Mouse (Mus musculus): ENCODE measurements around the gene Gpatch2. TPM values are rescaled to one million over a fixed set of nuclear protein-coding genes. Genes with fewer than 3 reads are reported as not detected.

The Gpatch2 gene
- polyA plus RNA-seq, 1 experiment from 2014 or later, result 27.2 TPM

DNA sequence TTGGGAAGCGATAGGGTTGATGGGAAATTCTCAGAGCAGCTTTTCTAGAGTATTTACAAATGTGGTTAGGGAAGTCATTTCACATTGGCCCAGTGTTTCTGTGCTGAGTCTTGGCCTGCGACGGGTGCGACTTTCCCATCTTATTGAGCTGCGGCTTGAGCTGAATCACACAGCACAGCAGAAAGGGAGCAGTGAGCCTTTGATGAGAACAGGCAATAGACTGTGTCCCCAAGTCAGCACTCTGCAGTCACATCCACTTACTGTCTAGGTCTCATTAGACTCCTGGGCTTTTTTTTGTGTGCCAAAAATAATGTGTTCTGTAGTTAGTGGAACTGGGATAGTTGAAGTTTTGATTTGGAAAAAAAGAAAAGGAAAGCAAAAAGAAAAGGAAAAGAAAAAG lies 14.9 kb downstream of the Gpatch2 start:
- Histone ChIP-seq H3K4me1 (peaks cover 5% of the 10 kb centered on the region), H3K4me3 (no peak overlapping the region), H3K36me3 (replicated peaks) (peaks cover 63% of the 10 kb centered on the region), H3K27ac (no peak overlapping the region), H3K27me3 (ENCODE audit: poor library complexity, severe bottlenecking) (no peaks in the 10 kb centered on the region), H3K9me3 (no peaks in the 10 kb centered on the region)
- DNase-seq (ENCODE audit: extremely low spot score, low spot score), result no peak
- WGBS, result 96% methylated on average over 5 of the region's 5 CpGs

DNA sequence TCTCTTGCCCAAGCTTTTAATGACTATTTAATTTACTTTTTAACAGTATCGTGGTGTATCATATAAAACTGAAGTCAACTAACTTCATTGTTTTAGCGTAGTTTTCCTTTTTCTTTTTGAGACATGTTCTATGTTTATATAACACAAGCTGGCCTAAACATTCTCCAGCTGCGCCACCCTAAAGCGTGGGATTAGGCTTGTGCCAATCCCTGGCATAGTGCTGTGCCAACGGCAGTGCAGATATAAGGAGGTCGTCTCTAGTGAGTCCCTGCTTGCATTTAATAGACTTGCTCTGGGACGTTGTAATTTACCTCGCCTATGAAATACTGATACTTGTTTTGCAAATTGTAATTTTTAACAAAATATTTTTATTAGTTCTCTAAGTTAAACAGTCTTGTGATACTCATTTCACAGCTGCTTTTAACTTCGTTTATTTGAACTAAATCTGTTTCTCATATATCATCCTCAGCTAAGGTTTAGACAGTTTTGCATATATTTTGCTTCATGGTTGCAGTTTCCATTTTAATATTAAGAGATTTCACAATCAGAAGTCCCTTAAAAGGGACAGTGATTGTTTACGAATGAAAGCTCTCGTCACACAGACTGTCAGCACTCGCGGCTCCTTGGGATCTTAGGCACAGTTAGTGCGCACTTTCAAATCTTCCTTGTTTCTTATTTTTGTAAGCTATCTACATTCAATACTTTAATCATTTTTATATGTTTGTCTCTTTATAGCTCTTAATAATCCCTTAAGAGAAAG lies 17.1 kb downstream of the Gpatch2 start:
- H3K27me3 ChIP-seq (ENCODE audit: poor library complexity, severe bottlenecking), result no peaks in the 10 kb centered on the region
- no peak for DNase-seq (ENCODE audit: extremely low spot score, low spot score)
- WGBS, result 92% methylated on average over 14 of the region's 14 CpGs
- peaks cover 51% of the 10 kb centered on the region for H3K36me3 ChIP-seq (replicated peaks)
- H3K9me3 ChIP-seq, result no peaks in the 10 kb centered on the region
- no peak overlapping the region for H3K27ac ChIP-seq
- peaks cover 5% of the 10 kb centered on the region for H3K4me1 ChIP-seq
- no peak overlapping the region for H3K4me3 ChIP-seq

DNA sequence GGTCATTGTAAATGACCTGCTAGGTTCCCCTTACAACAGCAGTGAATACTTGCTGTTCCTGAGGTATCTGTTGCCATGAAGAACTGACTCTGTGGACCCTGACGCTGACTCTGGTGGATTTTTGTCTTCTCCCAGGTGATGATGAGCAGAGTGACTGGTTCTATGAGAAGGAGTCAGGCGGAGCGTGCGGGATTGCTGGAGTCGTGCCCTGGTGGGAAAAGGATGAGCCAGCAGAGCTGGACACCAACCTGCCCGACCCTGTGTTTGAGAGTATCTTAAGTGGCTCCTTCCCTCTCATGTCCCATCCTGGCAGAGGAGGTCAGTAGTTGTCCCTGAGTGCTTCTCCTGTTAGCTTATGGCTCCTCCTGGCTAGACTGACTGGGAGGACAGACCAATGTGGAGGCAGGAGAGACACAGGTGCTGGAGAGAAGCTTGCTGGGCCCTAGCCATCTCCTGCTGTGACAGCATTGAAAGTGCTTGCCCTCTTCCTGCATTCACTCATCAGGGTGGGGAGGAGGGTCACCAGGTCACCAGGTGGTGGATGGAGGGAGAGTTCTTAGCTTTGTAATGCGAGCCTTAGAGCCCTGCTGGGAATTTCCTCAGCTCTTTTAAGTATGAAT lies 17.8 kb downstream of the Gpatch2 start:
- Histone ChIP-seq H3K36me3 (replicated peaks) (peaks cover 52% of the 10 kb centered on the region), H3K4me3 (no peak overlapping the region), H3K27ac (no peak overlapping the region), H3K27me3 (ENCODE audit: poor library complexity, severe bottlenecking) (no peaks in the 10 kb centered on the region), H3K4me1 (peaks cover 5% of the 10 kb centered on the region), H3K9me3 (no peaks in the 10 kb centered on the region)
- 67% methylated on average over 7 of the region's 7 CpGs for WGBS
- no peak for DNase-seq (ENCODE audit: extremely low spot score, low spot score)

DNA sequence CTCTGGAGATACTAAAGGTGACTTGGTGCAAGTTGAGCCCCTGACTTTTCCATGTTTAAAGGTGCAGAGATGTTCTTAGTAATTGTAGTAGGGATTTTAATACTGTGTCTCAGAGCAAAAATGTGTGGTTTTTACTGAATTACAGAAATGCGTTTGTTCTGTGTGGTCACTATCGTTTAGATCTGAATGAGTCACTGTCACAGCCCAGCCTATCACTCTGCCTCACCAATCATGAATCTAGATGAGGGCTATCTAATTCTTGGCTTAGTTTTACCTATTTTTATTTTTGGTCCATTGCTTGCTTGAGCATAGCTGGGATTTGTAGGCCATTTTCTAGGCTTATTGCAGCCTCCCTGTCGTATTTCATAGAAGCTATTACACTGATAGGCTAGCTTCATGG lies 19.9 kb downstream of the Gpatch2 start:
- Histone ChIP-seq H3K9me3 (no peaks in the 10 kb centered on the region), H3K36me3 (replicated peaks) (peaks cover 39% of the 10 kb centered on the region), H3K27me3 (ENCODE audit: poor library complexity, severe bottlenecking) (no peaks in the 10 kb centered on the region), H3K4me1 (peaks cover 5% of the 10 kb centered on the region), H3K27ac (no peak overlapping the region), H3K4me3 (no peak overlapping the region)
- WGBS, result 88% methylated on average over 3 of the region's 3 CpGs
- DNase-seq (ENCODE audit: extremely low spot score, low spot score), result no peak

DNA sequence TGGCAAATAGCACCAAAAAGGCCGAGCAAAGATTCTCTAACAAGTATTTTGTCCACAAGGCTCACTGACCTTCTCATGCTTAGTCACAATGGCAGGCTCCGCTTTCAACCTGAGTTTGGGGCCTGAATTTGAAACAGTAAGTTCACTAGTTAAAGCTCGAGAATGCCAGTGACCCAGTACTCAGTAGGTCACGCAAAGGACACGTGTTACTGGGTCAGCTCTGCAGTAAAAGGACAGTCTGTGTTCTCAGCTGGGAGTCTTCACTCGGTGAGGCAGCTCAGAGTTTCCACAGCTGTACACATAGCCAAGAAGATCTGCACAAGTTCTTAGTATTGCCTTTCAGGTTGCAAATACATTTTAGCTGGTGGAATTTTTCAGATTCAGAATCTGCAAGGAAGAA lies 21.0 kb downstream of the Gpatch2 start:
- no peaks in the 10 kb centered on the region for H3K27me3 ChIP-seq (ENCODE audit: poor library complexity, severe bottlenecking)
- H3K4me3 ChIP-seq, result no peak overlapping the region
- peaks cover 5% of the 10 kb centered on the region for H3K4me1 ChIP-seq
- H3K9me3 ChIP-seq, result no peaks in the 10 kb centered on the region
- H3K36me3 ChIP-seq (replicated peaks), result peaks cover 31% of the 10 kb centered on the region
- H3K27ac ChIP-seq, result no peak overlapping the region
- WGBS, result 82% methylated on average over 6 of the region's 6 CpGs
- no peak for DNase-seq (ENCODE audit: extremely low spot score, low spot score)

DNA sequence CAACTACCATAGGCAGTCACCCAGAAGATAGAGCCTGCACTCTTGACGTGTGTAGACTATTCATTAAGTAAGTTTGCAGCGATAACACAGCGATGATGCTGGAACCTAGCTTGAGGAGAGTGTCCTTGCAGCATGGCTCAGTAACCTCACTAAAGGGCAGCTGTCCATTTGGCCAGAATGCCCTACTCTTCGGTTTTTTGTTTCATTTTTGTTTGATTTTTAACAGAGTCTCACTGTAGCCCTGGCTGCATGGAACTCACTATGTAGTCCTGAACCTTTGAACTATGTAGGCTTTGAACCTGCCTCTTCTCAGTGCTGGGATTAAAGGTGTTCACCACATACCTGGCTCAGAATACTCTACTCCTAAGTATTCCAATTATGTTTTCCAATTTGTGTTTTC lies 22.8 kb downstream of the Gpatch2 start:
- Histone ChIP-seq H3K27ac (no peak overlapping the region), H3K4me1 (peaks cover 3% of the 10 kb centered on the region), H3K4me3 (no peak overlapping the region), H3K27me3 (ENCODE audit: poor library complexity, severe bottlenecking) (no peaks in the 10 kb centered on the region), H3K36me3 (replicated peaks) (peaks cover 24% of the 10 kb centered on the region), H3K9me3 (no peaks in the 10 kb centered on the region)
- 90% methylated on average over 4 of the region's 4 CpGs for WGBS
- no peak for DNase-seq (ENCODE audit: extremely low spot score, low spot score)

DNA sequence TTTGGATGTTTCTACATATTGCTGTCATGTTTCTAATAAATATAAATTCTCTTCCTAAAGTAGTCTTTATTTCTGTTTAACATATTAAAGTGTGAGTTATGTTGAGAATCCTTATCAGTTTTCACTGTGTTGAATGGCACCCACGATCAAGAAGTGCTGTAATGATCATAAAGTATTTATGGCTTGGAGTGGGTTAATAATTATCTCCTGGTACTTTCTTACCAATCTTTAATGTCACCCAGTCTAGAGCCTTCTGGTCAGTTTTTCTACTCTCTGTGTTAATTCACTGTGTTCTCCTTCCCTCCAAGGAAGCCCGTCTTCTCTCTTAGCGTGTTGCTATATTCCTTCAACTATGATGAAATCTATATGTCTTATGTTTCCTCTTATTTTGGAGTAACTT lies 25.0 kb downstream of the Gpatch2 start:
- Histone ChIP-seq H3K36me3 (replicated peaks) (peaks cover 13% of the 10 kb centered on the region), H3K27me3 (ENCODE audit: poor library complexity, severe bottlenecking) (no peaks in the 10 kb centered on the region), H3K4me1 (no peaks in the 10 kb centered on the region), H3K4me3 (no peak overlapping the region), H3K27ac (no peak overlapping the region), H3K9me3 (no peaks in the 10 kb centered on the region)
- DNase-seq (ENCODE audit: extremely low spot score, low spot score), result no peak
- WGBS, result 94% methylated on average over 3 of the region's 3 CpGs

DNA sequence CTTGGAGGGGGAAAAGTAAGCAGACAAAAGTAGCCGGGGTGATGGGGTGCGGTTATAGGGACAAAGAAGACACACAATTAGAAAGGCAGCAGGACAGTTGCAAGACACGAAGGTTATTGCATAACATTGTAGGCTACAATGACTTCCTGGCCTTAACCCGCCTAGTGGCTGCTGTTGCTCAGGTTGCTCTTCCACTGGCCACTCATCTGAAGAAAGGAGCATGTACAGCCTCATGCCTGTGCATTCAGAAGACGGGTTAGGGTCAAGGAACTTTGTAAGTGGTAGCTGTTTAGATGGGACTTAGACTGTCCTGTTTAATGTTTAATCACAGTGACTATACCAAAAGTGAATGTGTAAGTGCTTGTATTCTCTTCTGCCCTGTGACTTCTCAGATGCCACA lies 26.0 kb downstream of the Gpatch2 start:
- DNase-seq (ENCODE audit: extremely low spot score, low spot score), result no peak
- WGBS, result 91% methylated on average over 5 of the region's 5 CpGs
- Histone ChIP-seq H3K27me3 (ENCODE audit: poor library complexity, severe bottlenecking) (no peaks in the 10 kb centered on the region), H3K27ac (no peak overlapping the region), H3K4me3 (no peak overlapping the region), H3K4me1 (no peaks in the 10 kb centered on the region), H3K36me3 (replicated peaks) (peaks cover 10% of the 10 kb centered on the region), H3K9me3 (no peaks in the 10 kb centered on the region)

DNA sequence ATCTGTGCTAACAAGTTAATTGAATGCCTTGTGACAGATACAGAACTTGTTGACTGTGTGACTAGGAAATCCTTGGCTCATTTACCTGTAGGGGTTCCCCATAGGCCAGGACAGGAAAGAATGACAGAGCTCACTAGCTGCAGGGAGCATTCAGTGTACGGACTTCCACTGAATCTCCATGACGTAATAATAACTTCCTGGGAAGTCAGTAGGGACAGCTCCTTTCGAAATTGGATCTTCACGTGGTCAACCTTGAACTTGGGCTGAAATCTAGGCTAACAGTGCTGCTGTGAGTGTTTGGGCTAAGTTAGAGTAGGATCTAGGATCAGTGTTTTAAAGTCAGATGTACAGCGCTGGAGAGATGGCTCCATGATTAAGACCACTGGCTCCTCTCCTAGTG lies 29.4 kb downstream of the Gpatch2 start:
- H3K4me1 ChIP-seq, result no peaks in the 10 kb centered on the region
- no peaks in the 10 kb centered on the region for H3K36me3 ChIP-seq (replicated peaks)
- H3K27ac ChIP-seq, result no peak overlapping the region
- no peaks in the 10 kb centered on the region for H3K9me3 ChIP-seq
- no peak for DNase-seq (ENCODE audit: extremely low spot score, low spot score)
- no peak overlapping the region for H3K4me3 ChIP-seq
- no peaks in the 10 kb centered on the region for H3K27me3 ChIP-seq (ENCODE audit: poor library complexity, severe bottlenecking)
- 87% methylated on average over 5 of the region's 5 CpGs for WGBS

DNA sequence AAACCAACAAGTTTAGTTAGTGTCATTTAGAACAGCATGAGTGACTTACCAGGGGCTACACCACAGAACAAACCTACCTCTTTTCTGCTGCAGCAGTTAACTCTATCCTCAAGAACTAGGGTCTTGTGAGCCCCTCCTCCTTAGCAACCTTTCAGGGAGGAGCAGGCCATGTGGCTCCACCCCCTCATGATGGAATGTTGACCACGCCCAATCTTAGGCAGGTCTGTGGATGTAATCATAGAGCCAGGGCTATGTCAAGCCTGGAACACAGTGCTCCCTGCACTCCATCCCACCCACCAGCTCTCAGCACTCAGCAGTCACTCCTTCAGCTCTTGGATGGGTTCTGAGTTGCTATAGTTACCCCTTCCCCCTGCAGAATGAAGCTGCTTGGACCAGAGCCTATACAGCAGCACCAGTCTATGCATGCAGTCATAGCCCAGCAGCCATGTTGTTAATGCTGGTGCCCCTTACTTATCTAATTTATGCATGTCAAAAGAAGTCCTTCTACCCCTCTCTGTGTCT lies 35.5 kb downstream of the Gpatch2 start:
- Histone ChIP-seq H3K4me3 (no peak overlapping the region), H3K4me1 (no peaks in the 10 kb centered on the region), H3K27me3 (ENCODE audit: poor library complexity, severe bottlenecking) (no peaks in the 10 kb centered on the region), H3K27ac (no peak overlapping the region), H3K9me3 (no peaks in the 10 kb centered on the region), H3K36me3 (replicated peaks) (peaks cover 9% of the 10 kb centered on the region; the same call in 1 of the 2 replicates)
- WGBS, result 86% methylated on average over 1 of the region's 1 CpGs
- DNase-seq (ENCODE audit: extremely low spot score, low spot score), result no peak

DNA sequence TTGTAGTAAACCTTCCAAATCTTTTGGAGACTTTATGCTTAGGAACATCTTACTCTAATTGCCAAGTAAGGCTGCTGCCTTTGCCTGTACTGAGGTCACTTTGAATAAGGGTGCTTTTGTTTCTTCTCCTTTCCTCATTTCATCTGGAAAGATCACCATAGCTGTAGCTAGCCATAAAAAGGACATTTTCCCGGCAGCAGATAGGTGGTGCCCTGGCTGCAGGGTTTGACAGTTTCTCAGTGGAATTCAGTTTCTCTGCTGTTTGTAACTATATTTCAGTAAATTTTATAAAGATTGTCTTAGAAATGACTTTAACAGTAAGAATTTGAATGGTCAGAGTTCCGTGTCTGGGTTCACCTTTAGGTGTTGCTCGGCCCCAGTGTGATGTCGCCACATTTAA lies 43.4 kb downstream of the Gpatch2 start:
- H3K27me3 ChIP-seq (ENCODE audit: poor library complexity, severe bottlenecking), result no peaks in the 10 kb centered on the region
- no peak for DNase-seq (ENCODE audit: extremely low spot score, low spot score)
- H3K4me3 ChIP-seq, result no peak overlapping the region
- peaks cover 38% of the 10 kb centered on the region for H3K4me1 ChIP-seq
- no peaks in the 10 kb centered on the region for H3K9me3 ChIP-seq
- WGBS, result 85% methylated on average over 4 of the region's 4 CpGs
- peaks cover 2% of the 10 kb centered on the region; the same call in 1 of the 2 replicates for H3K36me3 ChIP-seq (replicated peaks)
- no peak overlapping the region for H3K27ac ChIP-seq

DNA sequence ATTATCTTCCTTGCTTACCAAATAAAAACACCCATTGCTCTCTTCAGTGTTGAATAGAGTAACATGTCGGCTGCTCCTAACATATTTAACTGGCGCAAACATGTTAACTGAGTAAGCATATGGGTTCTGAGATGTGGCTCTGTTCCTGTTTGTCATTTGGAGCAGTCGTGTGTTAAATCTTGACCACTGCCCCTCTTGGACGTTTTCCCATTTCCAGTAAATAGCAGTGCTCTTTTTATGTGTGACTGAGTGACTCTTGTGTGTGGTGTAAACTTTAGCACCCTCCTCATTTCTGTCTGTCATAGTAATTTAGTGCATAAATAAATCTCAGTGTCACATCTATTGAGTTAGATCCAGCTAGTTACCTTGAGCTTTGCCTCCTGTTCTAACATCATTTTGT lies 52.3 kb downstream of the Gpatch2 start:
- DNase-seq (ENCODE audit: extremely low spot score, low spot score), result no peak

More for the DNA sequence above, 52.3 kb downstream of the Gpatch2 start:
- WGBS, result 84% methylated on average over 4 of the region's 4 CpGs
- H3K4me3 ChIP-seq, result no peak overlapping the region
- no peaks in the 10 kb centered on the region for H3K27me3 ChIP-seq (ENCODE audit: poor library complexity, severe bottlenecking)
- H3K9me3 ChIP-seq, result no peaks in the 10 kb centered on the region
- no peak overlapping the region for H3K27ac ChIP-seq
- H3K4me1 ChIP-seq, result peaks cover 56% of the 10 kb centered on the region
- H3K36me3 ChIP-seq (replicated peaks), result no peaks in the 10 kb centered on the region

Data from forebrain, embryonic 10.5 days (tissue).